Mouse (Mus musculus): ENCODE data around the gene Wwox.

DNA sequence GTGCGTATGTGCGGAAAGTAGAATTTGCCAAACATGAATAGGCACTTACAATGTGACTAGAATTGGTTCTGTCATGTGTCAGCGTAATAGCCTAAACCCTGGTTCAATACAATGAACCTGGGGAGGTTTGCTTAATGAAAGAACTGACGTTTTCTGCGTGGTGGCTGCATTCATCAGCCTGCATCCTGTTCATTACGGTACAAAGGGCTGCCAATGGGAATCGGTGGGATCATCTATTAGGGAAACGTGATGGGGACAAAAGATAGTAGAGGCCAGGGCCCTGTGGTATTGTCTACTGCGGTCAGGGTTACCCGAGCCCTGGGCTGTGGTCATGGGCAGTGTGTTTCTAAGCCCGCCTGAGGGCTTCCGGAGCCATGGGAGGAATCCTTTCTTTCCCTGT is 459.7 kb downstream of the Wwox start:
- TF ChIP-seq CTCF (IDR thresholded peaks at IDR 0.05 in 2 of 3, conservative IDR thresholded peaks at IDR 0.05 in 1 of 3; ENCODE audit: control insufficient read depth in 1 of 3, insufficient read depth in 1 of 3, low read depth in 2 of 3, low read length in 3 of 3, poor library complexity in 1 of 3, severe bottlenecking in 1 of 3) (no peak), MEF2A (IDR thresholded peaks at IDR 0.05; ENCODE audit: extremely low read depth, insufficient replicate concordance, low read depth, low read length, poor library complexity, severe bottlenecking) (no peak), POLR2A (IDR thresholded peaks at IDR 0.05; ENCODE audit: control insufficient read depth in 1 of 2, insufficient read depth in 1 of 2, low read depth in 1 of 2, low read length in 2 of 2, poor library complexity in 1 of 2) (no peak), JUND (IDR thresholded peaks at IDR 0.05; ENCODE audit: low read depth, low read length) (no peak), NELFE (IDR thresholded peaks at IDR 0.05; ENCODE audit: low read depth, low read length) (no peak), MXI1 (IDR thresholded peaks at IDR 0.05; ENCODE audit: low read depth, low read length) (no peak), CHD2 (IDR thresholded peaks at IDR 0.05; ENCODE audit: low read length) (no peak), GATA1 (IDR thresholded peaks at IDR 0.05; ENCODE audit: low read depth, low read length) (no peak), ZMIZ1 (IDR thresholded peaks at IDR 0.05; ENCODE audit: low read depth, low read length) (no peak), ZC3H11A (IDR thresholded peaks at IDR 0.05; ENCODE audit: low read depth, low read length) (no peak), RCOR1 (IDR thresholded peaks at IDR 0.05; ENCODE audit: low read depth, low read length) (no peak), TCF12 (IDR thresholded peaks at IDR 0.05; ENCODE audit: low read depth, low read length) (no peak), E2F4 (IDR thresholded peaks at IDR 0.05; ENCODE audit: borderline replicate concordance, low read depth, low read length) (no peak)
